Mouse (Mus musculus) ES-E14 (cell line): ENCODE measurements around the gene Terb2.

Source experiments
- HCFC1 ChIP-seq: IDR thresholded peaks from 2 replicates; pipeline ENCODE4 v1.6.1; 2012; ENCODE audit warnings: low read length, inconsistent platforms, borderline replicate concordance; ENCODE audit not compliant: insufficient read depth
- MAFK ChIP-seq: IDR thresholded peaks from 2 replicates; pipeline ENCODE4 v1.6.1; 2014; ENCODE audit warnings: mild to moderate bottlenecking, low read depth, low read length, inconsistent platforms; ENCODE audit not compliant: insufficient read depth
- ZC3H11A ChIP-seq: IDR thresholded peaks from 2 replicates; pipeline ENCODE4 v1.6.1; 2012; ENCODE audit warnings: low read depth, mild to moderate bottlenecking, inconsistent platforms, low read length, borderline replicate concordance
- ZNF384 ChIP-seq: IDR thresholded peaks from 2 replicates; pipeline ENCODE4 v1.6.1; 2012; ENCODE audit warnings: low read depth, low read length, inconsistent platforms

GRCm38 (mm10) chr2:122241226-122241625 lies 55.2 kb downstream of the Terb2 start:
- TF ChIP-seq HCFC1 (no peak), MAFK (no peak), ZNF384 (no peak), ZC3H11A (no peak)
